Mouse (Mus musculus) forebrain, embryonic 15.5 days (tissue): Measurements from ENCODE around the gene Cabcoco1. TPM values are rescaled to one million over a fixed set of nuclear protein-coding genes. Genes with fewer than 3 reads are reported as not detected.

Source experiments
- ATAC-seq: fragments of 200-750 bp; cut with Nextera tagmentation; replicated peaks from 2 replicates; pipeline ENCODE4 v1.8.0; 2017; ENCODE audit warnings: mild to moderate bottlenecking, moderate TSS enrichment, moderate library complexity
- H3K27ac ChIP-seq: fragments of 300-500 bp; sonication (generic); replicated peaks from 2 replicates; pipeline ENCODE4 v1.5.1; 2015; ENCODE audit warnings: mild to moderate bottlenecking, inconsistent platforms
- H3K27me3 ChIP-seq: fragments of 300-500 bp; sonication (generic); 2 replicates; pipeline ENCODE4 v1.6.1; 2015; ENCODE audit warnings: inconsistent platforms
- H3K36me3 ChIP-seq: fragments of 300-500 bp; sonication (generic); 2 replicates; pipeline ENCODE4 v1.6.1; 2015; ENCODE audit warnings: mild to moderate bottlenecking, inconsistent platforms
- H3K4me1 ChIP-seq: fragments of 300-500 bp; sonication (generic); 2 replicates; pipeline ENCODE4 v1.6.1; 2015; ENCODE audit warnings: inconsistent platforms
- H3K4me2 ChIP-seq: fragments of 300-500 bp; sonication (generic); replicated peaks from 2 replicates; pipeline ENCODE4 v1.6.1; 2015; ENCODE audit warnings: mild to moderate bottlenecking, inconsistent platforms
- H3K4me3 ChIP-seq: fragments of 300-500 bp; sonication (generic); 2 replicates; pipeline ENCODE4 v1.5.1; 2015; ENCODE audit warnings: mild to moderate bottlenecking, inconsistent platforms
- H3K9ac ChIP-seq: fragments of 300-500 bp; sonication (generic); replicated peaks from 2 replicates; pipeline ENCODE4 v1.6.1; 2015; ENCODE audit warnings: mild to moderate bottlenecking, inconsistent platforms
- H3K9me3 ChIP-seq: fragments of 300-500 bp; sonication (generic); 2 replicates; pipeline ENCODE4 v1.6.1; 2016; ENCODE audit warnings: inconsistent platforms
- WGBS: fragments of 180-500 bp; shearing (Covaris S2); methylation state at CpG from one replicate; pipeline ENCODE4 v1.1.7; 2015; ENCODE audit warnings: mixed read lengths; 5-methylcytosine and 5-hydroxymethylcytosine counted together
- polyA plus RNA-seq: library from polyadenylated mRNA; unstranded; fragments of >200 nt; fragmentation: Nextera tagmentation; extraction: Ambion mirVana; gene quantifications from 2 replicates; pipeline ENCODE4 v1.2.1, GENCODE M21; 2015

Gene Cabcoco1
- polyA plus RNA-seq, 1 experiment from 2014 or later, result 1.6 TPM

GRCm38 (mm10) chr10:68445244-68445811, 96.4 kb downstream of the Cabcoco1 start:
- 65% methylated on average over 8 of the region's 8 CpGs for WGBS
- no peaks in the 10 kb centered on the region for H3K9me3 ChIP-seq
- H3K4me2 ChIP-seq, result no peak overlapping the region
- no peak overlapping the region for H3K9ac ChIP-seq
- H3K4me1 ChIP-seq, result peaks cover 13% of the 10 kb centered on the region
- no peak overlapping the region for H3K27ac ChIP-seq
- no peak overlapping the region for H3K4me3 ChIP-seq
- no peaks in the 10 kb centered on the region for H3K27me3 ChIP-seq
- ATAC-seq, result no peak
- H3K36me3 ChIP-seq, result no peaks in the 10 kb centered on the region

GRCm38 (mm10) chr10:68444361-68445114, 97.2 kb downstream of the Cabcoco1 start:
- Histone ChIP-seq H3K27ac (no peak overlapping the region), H3K4me2 (no peak overlapping the region), H3K9ac (no peak overlapping the region), H3K4me3 (no peak overlapping the region), H3K4me1 (peaks cover 14% of the 10 kb centered on the region), H3K36me3 (no peaks in the 10 kb centered on the region), H3K9me3 (no peaks in the 10 kb centered on the region), H3K27me3 (no peaks in the 10 kb centered on the region)
- ATAC-seq, result no peak
- WGBS, result 84% methylated on average over 14 of the region's 14 CpGs

- Histone ChIP-seq H3K4me2 (no peak overlapping the region), H3K36me3 (no peaks in the 10 kb centered on the region), H3K9me3 (no peaks in the 10 kb centered on the region), H3K4me1 (peaks cover 14% of the 10 kb centered on the region), H3K9ac (no peak overlapping the region), H3K27ac (no peak overlapping the region), H3K27me3 (no peaks in the 10 kb centered on the region), H3K4me3 (no peak overlapping the region)
- 15% methylated on average over 7 of the region's 7 CpGs for WGBS
- 0 out of 2 replicates have a peak, but pooled peaks have one; percentile 48 for ATAC-seq
Measured at GRCm38 (mm10) chr10:68443132-68443531, 98.6 kb downstream of the Cabcoco1 start.

- Histone ChIP-seq H3K27me3 (no peaks in the 10 kb centered on the region), H3K4me3 (no peak overlapping the region), H3K36me3 (no peaks in the 10 kb centered on the region), H3K4me2 (no peak overlapping the region), H3K9ac (no peak overlapping the region), H3K4me1 (peaks cover 14% of the 10 kb centered on the region), H3K9me3 (no peaks in the 10 kb centered on the region), H3K27ac (no peak overlapping the region)
- ATAC-seq, result 0 out of 2 replicates have a peak, but pooled peaks have one; percentile 8
- 25% methylated on average over 3 of the region's 3 CpGs for WGBS
Measured at GRCm38 (mm10) chr10:68442713-68443112, 99.0 kb downstream of the Cabcoco1 start.

GRCm38 (mm10) chr10:68441931-68442662, 99.6 kb downstream of the Cabcoco1 start:
- no peaks in the 10 kb centered on the region for H3K27me3 ChIP-seq
- no peak for ATAC-seq
- H3K4me3 ChIP-seq, result no peak overlapping the region
- WGBS, result 61% methylated on average over 10 of the region's 10 CpGs
- H3K27ac ChIP-seq, result no peak overlapping the region
- no peak overlapping the region for H3K9ac ChIP-seq
- no peak overlapping the region for H3K4me2 ChIP-seq
- peaks cover 14% of the 10 kb centered on the region for H3K4me1 ChIP-seq
- H3K36me3 ChIP-seq, result no peaks in the 10 kb centered on the region
- H3K9me3 ChIP-seq, result no peaks in the 10 kb centered on the region

- WGBS, result 29% methylated on average over 8 of the region's 8 CpGs
- H3K27ac ChIP-seq, result no peak overlapping the region
- no peaks in the 10 kb centered on the region for H3K27me3 ChIP-seq
- no peak overlapping the region for H3K9ac ChIP-seq
- no peak overlapping the region for H3K4me3 ChIP-seq
- H3K4me2 ChIP-seq, result no peak overlapping the region
- ATAC-seq, result 0 out of 2 replicates have a peak, but pooled peaks have one; percentile 18
- H3K4me1 ChIP-seq, result peaks cover 14% of the 10 kb centered on the region
- H3K9me3 ChIP-seq, result no peaks in the 10 kb centered on the region
- no peaks in the 10 kb centered on the region for H3K36me3 ChIP-seq
Measured at GRCm38 (mm10) chr10:68440515-68440914, 101.2 kb downstream of the Cabcoco1 start.

GRCm38 (mm10) chr10:68435754-68436153, 105.9 kb downstream of the Cabcoco1 start:
- H3K4me1 ChIP-seq, result peaks cover 4% of the 10 kb centered on the region; the same call in 1 of the 2 replicates
- no peaks in the 10 kb centered on the region for H3K36me3 ChIP-seq
- no peak overlapping the region for H3K4me2 ChIP-seq
- H3K27ac ChIP-seq, result no peak overlapping the region
- no peak overlapping the region for H3K4me3 ChIP-seq
- WGBS, result 81% methylated on average over 7 of the region's 7 CpGs
- H3K27me3 ChIP-seq, result no peaks in the 10 kb centered on the region
- no peaks in the 10 kb centered on the region for H3K9me3 ChIP-seq
- H3K9ac ChIP-seq, result no peak overlapping the region
- ATAC-seq, result no peak

- ATAC-seq, result no peak
- WGBS, result 54% methylated on average over 13 of the region's 13 CpGs
- no peaks in the 10 kb centered on the region for H3K9me3 ChIP-seq
- no peak overlapping the region for H3K4me3 ChIP-seq
- H3K36me3 ChIP-seq, result no peaks in the 10 kb centered on the region
- no peak overlapping the region for H3K4me2 ChIP-seq
- H3K4me1 ChIP-seq, result no peaks in the 10 kb centered on the region
- no peaks in the 10 kb centered on the region for H3K27me3 ChIP-seq
- H3K27ac ChIP-seq, result no peak overlapping the region
- H3K9ac ChIP-seq, result no peak overlapping the region
Measured at GRCm38 (mm10) chr10:68435001-68435560, 106.6 kb downstream of the Cabcoco1 start.

- Histone ChIP-seq H3K27me3 (no peaks in the 10 kb centered on the region), H3K4me3 (no peak overlapping the region), H3K4me2 (no peak overlapping the region), H3K4me1 (no peaks in the 10 kb centered on the region), H3K9ac (no peak overlapping the region), H3K9me3 (no peaks in the 10 kb centered on the region), H3K36me3 (no peaks in the 10 kb centered on the region), H3K27ac (no peak overlapping the region)
- 72% methylated on average over 9 of the region's 9 CpGs for WGBS
- no peak for ATAC-seq
Measured at GRCm38 (mm10) chr10:68434045-68434639, 107.6 kb downstream of the Cabcoco1 start.

- Histone ChIP-seq H3K9ac (no peak overlapping the region), H3K27me3 (no peaks in the 10 kb centered on the region), H3K4me2 (no peak overlapping the region), H3K4me1 (no peaks in the 10 kb centered on the region), H3K9me3 (no peaks in the 10 kb centered on the region), H3K36me3 (no peaks in the 10 kb centered on the region), H3K27ac (no peak overlapping the region), H3K4me3 (no peak overlapping the region)
- ATAC-seq, result no peak
- 95% methylated on average over 6 of the region's 6 CpGs for WGBS
Measured at GRCm38 (mm10) chr10:68431346-68431745, 110.3 kb downstream of the Cabcoco1 start.

- Histone ChIP-seq H3K36me3 (no peaks in the 10 kb centered on the region), H3K27ac (no peak overlapping the region), H3K4me2 (no peak overlapping the region), H3K4me1 (no peaks in the 10 kb centered on the region), H3K9ac (no peak overlapping the region), H3K4me3 (no peak overlapping the region), H3K27me3 (no peaks in the 10 kb centered on the region), H3K9me3 (no peaks in the 10 kb centered on the region)
- ATAC-seq, result no peak
- 92% methylated on average over 13 of the region's 13 CpGs for WGBS
Measured at GRCm38 (mm10) chr10:68430929-68431328, 110.8 kb downstream of the Cabcoco1 start.
